Mouse (Mus musculus): ENCODE measurements around the gene Qser1.

- TF ChIP-seq USF1 (IDR thresholded peaks at IDR 0.05; ENCODE audit: low read depth) (no peak), POLR2A (IDR thresholded peaks at IDR 0.05; ENCODE audit: insufficient read length, low read depth) (no peak), POLR2AphosphoS2 (IDR thresholded peaks at IDR 0.05; ENCODE audit: insufficient read length, low read depth) (no peak), MAX (IDR thresholded peaks at IDR 0.05; ENCODE audit: low read depth) (no peak), TCF12 (IDR thresholded peaks at IDR 0.05; ENCODE audit: insufficient read depth, poor library complexity, severe bottlenecking) (no peak), E2F4 (IDR thresholded peaks at IDR 0.05; ENCODE audit: insufficient read depth) (no peak)
These were observed 35.1 kb upstream of the Qser1 start for GRCm38 (mm10) chr2:104851686-104852085.
